Mouse (Mus musculus): ENCODE measurements around the gene Slc22a16. TPM values are rescaled to one million over a fixed set of nuclear protein-coding genes. Genes with fewer than 3 reads are reported as not detected.
"Not testable (repeated sequence)": the region's sequence is repeated elsewhere in the genome, so short reads cannot be mapped to it uniquely, and the experiment has no call there.

The Slc22a16 gene
- polyA plus RNA-seq (2012; rRNA removed) = not detected in 2 replicates

DNA sequence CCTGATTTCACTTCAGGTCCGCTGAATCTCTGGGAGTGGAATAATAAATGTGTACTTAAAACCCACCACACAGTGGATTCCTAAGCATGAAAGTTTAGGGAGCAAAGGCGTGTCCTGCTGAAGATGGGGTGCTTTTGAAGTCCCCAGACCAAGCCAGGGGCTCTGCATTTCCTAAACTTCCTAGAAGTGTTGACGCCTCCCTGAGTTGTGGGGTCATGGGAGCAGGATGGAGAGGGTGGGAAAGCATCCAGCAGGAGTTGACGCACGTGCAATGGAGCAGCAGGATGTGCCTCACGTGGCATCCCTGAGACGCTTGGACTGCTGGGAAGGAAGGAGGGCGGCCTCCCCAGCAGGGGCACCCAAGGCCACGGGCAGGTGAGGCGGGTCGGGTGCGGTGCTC lies at the start of gene Slc22a16:
Gene Slc22a16 (plus strand): TSS at position 301 of the 400 bp plus-strand sequence.
- WGBS = 91% methylated on average over 12 of the region's 12 CpGs
- DNase-seq (ENCODE audit: low read depth, low spot score) = no peak

- DNase-seq (ENCODE audit: low read depth, low spot score) = no peak
- 36% methylated on average over 12 of the region's 12 CpGs for WGBS
Measured at GRCm38 (mm10) chr10:40521579-40521978, 48.6 kb upstream of the Slc22a16 start.

DNA sequence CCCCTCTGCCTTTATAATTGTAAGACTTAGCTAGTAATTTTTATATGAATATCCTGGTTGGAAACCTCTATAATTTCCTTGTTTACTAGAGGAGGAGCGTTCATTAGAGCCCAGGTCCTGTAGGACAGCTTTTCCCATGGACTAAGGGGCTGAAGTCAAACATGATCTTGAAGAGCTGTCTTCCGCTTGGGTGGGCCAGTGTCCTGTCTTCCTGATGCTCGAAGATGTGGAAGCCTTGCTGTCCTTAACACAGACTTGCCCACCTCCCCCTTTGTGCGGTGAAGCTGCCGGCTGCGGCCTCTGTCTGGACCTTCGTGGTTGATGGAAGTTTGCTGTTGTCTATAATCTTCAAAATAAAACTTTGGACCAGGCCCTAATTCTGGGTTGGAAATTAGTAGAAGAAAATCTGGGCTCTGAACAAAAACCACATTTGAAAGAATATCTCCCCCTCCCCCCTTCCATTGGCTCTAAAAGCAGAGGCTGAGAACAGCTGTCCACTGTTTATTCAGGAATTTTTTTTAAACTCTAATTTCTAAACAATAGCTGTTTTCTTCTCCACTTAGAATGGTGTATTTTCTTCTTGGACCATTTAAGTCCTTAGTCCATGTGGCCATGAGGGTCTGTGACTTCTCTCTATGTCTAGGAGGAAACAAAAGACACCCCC lies 46.7 kb upstream of the Slc22a16 start:
- 55% methylated on average over 7 of the region's 7 CpGs for WGBS

DNA sequence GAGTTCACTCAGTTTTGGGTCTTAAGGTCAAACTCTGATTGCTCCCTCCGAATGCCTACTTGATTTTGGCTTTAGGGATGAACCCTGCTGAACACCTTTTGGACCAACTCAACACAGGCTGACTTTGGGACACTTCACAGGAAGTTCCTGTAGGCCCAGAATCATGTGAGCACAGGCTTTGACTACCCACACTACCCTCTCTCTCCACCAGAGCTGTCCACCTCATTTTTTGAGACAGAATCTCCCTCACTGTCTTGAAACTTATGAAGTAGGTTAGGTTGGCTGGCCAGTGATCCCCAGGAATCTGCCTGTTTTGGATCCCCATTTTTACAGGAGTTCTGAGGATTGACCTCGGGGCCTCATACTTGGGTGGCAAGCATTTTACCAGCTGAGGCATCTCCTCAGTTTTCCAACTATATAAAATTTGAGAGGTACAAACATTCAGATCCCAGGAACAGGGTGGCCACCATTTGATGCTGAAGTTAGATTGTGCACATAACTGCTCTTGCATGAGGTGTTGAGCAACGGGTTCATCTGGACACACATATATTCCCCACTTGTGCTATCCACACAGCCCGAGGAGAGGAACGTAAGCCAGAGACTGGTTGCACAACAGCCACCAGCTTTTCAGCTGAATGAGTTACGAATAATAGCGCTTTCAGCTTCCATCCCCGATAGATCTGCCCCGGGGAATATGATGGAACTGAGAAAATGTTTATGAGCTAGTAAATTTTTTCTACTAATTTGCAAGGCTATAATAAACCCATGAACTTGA lies 45.9 kb upstream of the Slc22a16 start:
- WGBS = 53% methylated on average over 9 of the region's 9 CpGs

More for the DNA sequence above, 46.7 kb upstream of the Slc22a16 start:
- DNase-seq (ENCODE audit: low read depth, low spot score) = no peak

GRCm38 (mm10) chr10:40524991-40525390 lies 45.1 kb upstream of the Slc22a16 start:
- 28% methylated on average over 10 of the region's 10 CpGs for WGBS
- DNase-seq (ENCODE audit: low read depth, low spot score) = no peak

More for the DNA sequence above, 45.9 kb upstream of the Slc22a16 start:
- no peak for DNase-seq (ENCODE audit: low read depth, low spot score)

- 69% methylated on average over 9 of the region's 9 CpGs for WGBS
- no peak for DNase-seq (ENCODE audit: low read depth, low spot score)
Measured at GRCm38 (mm10) chr10:40525616-40526155, 44.5 kb upstream of the Slc22a16 start.

DNA sequence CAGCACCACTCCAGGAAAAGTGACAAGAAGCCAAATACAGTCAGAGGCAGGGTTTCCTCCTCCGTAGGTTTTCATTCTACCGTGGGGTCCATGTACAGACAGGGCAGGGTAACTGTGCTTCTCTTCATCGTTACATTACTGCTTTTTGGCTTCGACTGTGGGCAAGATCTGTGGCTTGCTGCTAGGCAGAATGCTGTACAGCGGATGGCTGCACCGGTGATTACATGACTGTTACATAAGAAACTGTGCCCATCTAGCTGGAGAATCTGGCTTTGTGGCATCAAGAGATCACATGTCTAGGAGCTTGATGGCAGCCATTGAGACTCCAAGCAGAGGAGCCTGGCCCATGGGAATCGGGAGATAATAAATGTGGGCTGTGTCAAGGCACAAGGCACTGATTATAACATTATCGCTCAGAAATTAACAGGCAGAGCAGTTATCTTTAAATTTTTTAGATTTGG lies 43.8 kb upstream of the Slc22a16 start:
- no peak for DNase-seq (ENCODE audit: low read depth, low spot score)
- 69% methylated on average over 8 of the region's 8 CpGs for WGBS

DNA sequence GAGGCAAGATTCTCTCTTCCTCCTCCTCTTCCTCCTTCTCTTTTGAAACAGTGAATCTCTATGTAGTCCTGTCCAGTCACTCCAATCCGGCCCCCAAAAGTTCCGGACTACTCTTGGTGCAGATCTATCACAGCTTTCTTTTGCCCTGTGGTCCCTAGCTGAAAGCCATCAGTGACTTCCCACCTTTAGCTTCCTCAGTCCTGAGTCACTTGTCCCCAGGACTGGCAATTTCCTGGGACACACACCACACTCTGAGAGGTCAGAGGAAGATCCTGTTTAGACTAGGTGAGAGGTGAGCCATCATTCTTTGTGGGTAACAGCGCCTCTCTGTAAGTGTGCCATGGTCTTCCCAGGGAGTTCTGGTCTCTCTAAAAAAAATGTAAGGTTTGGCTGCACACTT lies 43.1 kb upstream of the Slc22a16 start:
- no peak for DNase-seq (ENCODE audit: low read depth, low spot score)
- WGBS = 74% methylated on average over 3 of the region's 3 CpGs

DNA sequence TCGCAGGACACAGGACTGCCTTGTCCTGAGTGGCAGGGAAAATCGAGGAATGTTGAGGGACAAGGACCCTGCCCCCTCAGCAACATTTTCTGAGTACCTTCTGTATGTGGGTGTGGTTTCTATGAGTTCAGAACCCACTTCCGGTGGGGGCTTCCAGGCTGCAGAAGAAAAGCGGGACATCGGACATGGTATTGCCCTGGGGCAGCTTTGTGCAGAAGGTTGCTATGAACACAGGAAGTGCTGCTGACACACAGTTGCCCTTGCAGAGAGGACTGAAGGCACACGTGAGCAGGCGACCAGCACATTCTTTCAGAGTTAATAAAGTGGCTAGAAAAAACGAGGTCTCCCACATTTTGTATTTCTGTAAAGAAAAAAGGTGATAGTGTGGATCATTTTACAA lies 42.6 kb upstream of the Slc22a16 start:
- 48% methylated on average over 8 of the region's 8 CpGs for WGBS
- no peak for DNase-seq (ENCODE audit: low read depth, low spot score)

- no peak for DNase-seq (ENCODE audit: low read depth, low spot score)
- WGBS = 83% methylated on average over 9 of the region's 10 CpGs
Measured at GRCm38 (mm10) chr10:40528668-40529067, 41.5 kb upstream of the Slc22a16 start.

DNA sequence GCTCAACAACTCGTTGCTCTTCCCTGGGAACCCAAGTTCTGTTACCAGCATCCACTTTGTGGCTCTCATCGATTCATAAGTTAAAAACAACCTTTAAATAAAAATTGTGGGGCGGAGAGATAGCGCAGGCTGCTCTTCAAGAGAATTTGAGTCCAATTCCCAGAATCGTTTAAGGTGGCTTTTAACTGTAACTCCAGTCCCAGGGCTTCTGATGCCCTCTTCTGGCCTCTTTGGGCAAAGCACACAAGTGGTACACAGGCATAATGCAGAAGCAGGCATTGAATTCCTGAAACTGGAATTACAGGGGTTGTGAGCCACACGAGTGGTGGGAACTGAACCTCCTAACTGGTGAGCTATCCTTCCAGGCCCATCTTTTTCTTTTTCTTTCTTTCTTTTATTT lies 40.5 kb upstream of the Slc22a16 start:
- DNase-seq (ENCODE audit: low read depth, low spot score) = no peak
- 67% methylated on average over 6 of the region's 6 CpGs for WGBS

DNA sequence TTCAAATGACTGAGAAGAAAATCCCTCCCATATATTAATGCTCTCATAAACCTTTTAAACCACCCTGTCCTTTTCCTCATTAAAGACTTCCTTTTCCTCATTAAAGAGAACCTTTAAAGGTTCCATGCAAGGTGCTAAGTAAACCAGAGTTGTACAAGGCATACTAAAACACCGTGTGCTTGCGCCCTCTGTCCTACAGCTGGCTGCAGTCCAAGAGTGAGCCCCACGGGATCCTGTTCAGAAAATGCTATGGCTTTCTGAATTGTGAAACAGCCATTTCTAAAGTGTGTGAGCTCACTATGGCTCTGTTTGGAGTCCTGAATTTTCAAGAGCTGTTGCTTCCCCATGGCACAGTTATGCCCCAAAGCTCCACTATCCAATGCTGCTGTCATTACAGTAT lies 39.5 kb upstream of the Slc22a16 start:
- no peak for DNase-seq (ENCODE audit: low read depth, low spot score)
- 43% methylated on average over 3 of the region's 3 CpGs for WGBS

- not testable (repeated sequence) for DNase-seq (ENCODE audit: low read depth, low spot score)
- 92% methylated on average over 4 of the region's 4 CpGs for WGBS
Measured at GRCm38 (mm10) chr10:40532586-40532985, 37.5 kb upstream of the Slc22a16 start.

GRCm38 (mm10) chr10:40541351-40541750 lies 28.8 kb upstream of the Slc22a16 start:
- 38% methylated on average over 6 of the region's 6 CpGs for WGBS
- DNase-seq (ENCODE audit: low read depth, low spot score) = no peak

GRCm38 (mm10) chr10:40549317-40549716 lies 20.8 kb upstream of the Slc22a16 start:
- WGBS = 89% methylated on average over 2 of the region's 2 CpGs
- DNase-seq (ENCODE audit: low read depth, low spot score) = no peak

- DNase-seq (ENCODE audit: low read depth, low spot score) = no peak
- WGBS = 30% methylated on average over 2 of the region's 2 CpGs
Measured at GRCm38 (mm10) chr10:40551801-40552200, 18.3 kb upstream of the Slc22a16 start.

DNA sequence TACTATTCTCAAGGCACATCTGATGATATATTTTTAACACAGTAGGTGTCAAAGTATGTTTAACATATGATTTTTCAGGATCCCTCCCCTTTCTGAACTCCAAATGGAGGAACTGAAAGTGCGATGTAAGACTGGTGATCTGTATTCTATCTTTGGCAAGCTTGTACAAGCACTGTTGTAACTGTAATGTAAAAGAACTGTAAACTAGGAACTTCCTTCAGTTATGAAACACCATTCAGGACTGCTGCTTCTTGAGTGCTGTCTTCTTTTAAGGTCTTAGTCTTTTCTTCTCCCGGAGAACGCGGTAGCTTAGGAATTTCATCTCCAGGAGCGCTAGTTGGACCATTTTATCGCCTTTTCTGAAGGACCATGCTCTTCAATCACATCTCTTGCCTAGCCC lies 4.4 kb upstream of the Slc22a16 start:
- not testable (repeated sequence) for DNase-seq (ENCODE audit: low read depth, low spot score)
- 97% methylated on average over 6 of the region's 6 CpGs for WGBS

DNA sequence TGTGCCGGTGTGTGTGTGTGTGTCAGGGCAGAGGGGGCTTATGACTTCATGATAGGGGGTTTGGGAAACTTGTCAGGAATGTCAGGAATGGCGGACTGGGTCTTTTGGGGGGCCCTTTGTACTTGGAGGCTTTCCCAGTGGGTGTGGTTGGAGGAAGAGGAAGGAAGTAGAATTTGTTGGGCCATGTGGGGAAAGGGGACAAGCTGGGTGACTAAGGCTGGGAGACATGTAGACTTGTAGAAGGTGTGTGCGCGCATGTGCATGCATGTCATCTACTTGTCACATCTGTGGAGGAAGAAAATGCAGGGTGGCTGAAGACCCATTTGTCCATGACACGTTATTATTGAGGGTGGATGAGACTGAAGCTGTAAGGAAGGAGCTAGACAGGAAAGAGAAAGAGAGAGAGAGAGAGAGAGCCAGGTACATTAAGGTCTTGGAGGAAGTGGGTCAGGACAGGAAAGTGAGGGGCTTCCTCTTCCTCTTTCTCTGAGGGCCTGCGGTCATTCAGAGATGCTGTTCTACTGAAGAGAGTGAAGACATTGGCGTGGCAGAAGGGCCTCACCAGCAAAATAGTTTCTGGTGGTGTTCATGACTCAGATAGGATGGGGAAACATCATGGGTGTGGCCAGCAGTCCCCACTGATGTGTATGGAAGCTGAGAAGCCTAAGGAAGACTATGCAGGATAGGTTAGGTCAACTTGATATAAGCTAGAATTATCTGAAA lies 5.9 kb downstream of the Slc22a16 start:
- WGBS = 85% methylated on average over 7 of the region's 7 CpGs
- no peak for DNase-seq (ENCODE audit: low read depth, low spot score)

GRCm38 (mm10) chr10:40583584-40584255 lies 13.6 kb downstream of the Slc22a16 start:
- 70% methylated on average over 8 of the region's 8 CpGs for WGBS
- DNase-seq (ENCODE audit: low read depth, low spot score) = no peak

DNA sequence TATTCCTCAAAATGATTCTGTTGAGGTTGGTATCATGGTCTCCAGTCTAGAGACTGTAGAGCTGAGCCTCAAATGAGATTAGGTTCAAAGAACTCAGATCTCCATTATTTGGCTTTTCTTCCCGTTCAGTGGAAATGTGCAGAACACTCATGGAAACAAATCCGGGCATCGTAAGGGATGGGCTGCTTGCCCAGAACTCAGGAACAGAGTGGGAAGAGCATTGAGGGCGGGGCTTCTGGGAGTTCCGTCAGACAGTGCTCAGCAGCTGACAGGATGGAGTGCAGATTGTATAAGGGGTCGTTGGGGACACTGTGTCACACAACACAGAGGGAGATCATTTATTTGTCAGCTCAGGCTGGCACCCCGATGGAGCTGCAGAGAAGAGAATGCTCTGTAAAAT lies 22.1 kb downstream of the Slc22a16 start:
- DNase-seq (ENCODE audit: low read depth, low spot score) = no peak
- WGBS = 53% methylated on average over 7 of the region's 7 CpGs

All from large intestine, adult 2 months (tissue).